Mouse (Mus musculus) A20 (cell line): Measurements from ENCODE around the gene Hmgcs1.
A peak's percentile ranks its signal among the peaks of the same experiment; 100 is the strongest.
"Not testable (repeated sequence)": the region's sequence is repeated elsewhere in the genome, so short reads cannot be mapped to it uniquely, and the experiment has no call there.

ENCODE experiments used
- DNase-seq: peaks from one replicate; pipeline ENCODE4 v3.0.0-alpha.2; 2011; ENCODE audit warnings: low read depth, low spot score

The Hmgcs1 gene

DNA sequence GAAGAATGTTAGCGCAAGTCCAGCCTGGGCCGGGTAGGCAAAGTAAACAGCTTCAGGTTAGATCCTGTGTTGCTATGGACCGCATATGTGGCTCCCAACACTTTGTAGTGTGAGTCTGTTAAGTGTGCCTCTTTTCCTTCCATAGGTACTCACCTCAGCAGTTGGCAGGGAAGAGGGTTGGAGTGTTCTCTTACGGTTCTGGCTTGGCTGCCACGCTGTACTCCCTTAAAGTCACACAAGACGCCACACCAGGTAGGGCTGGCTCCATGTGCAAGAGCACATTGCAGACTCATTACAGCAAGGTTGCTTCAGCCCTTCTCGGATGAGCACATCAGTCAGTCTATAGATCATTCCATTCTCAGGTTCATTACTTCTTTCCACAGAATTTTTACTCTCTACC is 14.1 kb downstream of the Hmgcs1 start:
- DNase-seq = no peak

DNA sequence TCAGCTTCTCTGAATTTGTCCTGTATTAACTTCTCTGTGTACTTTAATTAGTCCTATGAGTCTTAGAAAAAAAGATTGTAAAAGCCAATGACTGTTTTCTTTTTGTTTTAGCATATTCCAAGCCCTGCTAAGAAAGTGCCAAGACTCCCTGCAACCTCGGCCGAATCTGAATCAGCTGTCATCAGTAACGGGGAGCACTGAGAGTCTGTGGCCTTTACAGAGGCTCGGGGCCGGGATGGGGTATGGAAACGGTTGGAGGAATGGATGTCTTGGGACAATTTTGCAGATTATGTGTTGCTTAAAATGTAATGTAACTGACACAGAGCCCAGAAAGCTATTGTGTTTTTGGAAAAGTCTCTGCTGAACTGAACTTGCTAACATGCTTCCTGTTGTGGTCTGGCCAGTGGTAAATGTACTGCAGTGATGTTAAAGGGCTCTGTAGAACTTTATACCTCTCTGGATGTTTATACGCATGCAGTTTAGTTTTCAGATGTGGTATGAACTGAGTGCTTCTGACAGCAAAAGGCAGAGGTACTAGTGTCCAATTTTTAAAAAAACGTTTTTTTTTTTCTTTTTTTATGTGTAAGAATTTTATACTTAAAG is 16.2 kb downstream of the Hmgcs1 start:
- not testable (repeated sequence) for DNase-seq

DNA sequence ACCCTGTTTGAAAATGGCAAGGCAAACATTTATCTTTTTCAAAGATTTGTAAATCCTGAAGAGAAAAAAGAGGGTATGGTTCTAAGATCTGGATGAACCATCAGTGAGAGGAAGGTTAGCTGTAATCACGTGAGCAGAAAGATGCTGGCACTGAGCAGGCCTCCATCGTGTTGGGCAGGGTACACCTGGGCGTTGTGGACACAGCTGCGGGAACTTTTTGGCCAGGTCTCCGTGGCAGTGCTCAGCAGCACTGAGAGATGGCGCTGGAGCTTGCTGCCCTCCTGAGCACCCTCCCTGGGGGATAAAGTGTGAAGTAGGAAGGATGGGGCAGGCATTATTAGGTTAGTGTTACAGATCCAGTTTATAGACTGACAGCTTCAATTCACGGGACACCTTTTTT is 16.8 kb downstream of the Hmgcs1 start:
- no peak for DNase-seq

DNA sequence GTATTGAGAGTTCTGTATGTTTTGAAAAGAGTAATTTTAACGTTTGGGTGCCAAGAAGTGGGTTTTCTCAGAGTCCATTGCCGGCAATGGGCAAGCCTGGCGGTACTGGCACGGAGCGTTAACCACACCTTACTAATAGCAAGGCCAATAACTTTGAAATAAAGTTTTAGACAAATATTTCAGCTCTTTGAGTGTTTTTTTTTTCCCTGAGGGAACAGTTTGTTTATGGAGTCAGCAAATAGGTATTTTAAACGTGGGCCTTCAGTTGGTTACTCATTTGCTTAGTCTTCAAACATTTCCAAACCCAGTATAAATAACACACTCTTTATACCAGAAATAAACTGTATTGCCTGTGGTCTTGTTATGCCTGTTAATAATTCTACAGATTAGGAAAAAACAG is 17.7 kb downstream of the Hmgcs1 start:
- no peak for DNase-seq

DNA sequence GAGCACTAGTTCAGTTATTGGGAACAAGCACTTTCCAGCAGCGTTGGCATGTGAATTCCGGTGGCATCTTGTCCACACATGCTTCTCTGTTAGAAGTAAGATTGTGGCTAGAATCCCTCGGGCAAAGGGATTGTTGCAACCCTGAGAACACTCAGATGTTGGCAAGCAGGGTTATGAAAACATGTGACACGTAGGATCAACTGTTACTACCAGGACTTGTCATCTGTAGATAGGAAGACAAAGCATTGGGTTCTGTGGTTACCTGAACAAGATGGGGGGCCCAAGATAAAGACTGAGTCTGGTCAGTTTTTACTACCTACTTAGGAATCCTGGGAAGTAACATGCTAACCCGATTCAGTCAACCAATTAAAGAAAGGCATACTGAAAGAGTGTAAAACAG is 18.8 kb downstream of the Hmgcs1 start:
- DNase-seq = no peak

DNA sequence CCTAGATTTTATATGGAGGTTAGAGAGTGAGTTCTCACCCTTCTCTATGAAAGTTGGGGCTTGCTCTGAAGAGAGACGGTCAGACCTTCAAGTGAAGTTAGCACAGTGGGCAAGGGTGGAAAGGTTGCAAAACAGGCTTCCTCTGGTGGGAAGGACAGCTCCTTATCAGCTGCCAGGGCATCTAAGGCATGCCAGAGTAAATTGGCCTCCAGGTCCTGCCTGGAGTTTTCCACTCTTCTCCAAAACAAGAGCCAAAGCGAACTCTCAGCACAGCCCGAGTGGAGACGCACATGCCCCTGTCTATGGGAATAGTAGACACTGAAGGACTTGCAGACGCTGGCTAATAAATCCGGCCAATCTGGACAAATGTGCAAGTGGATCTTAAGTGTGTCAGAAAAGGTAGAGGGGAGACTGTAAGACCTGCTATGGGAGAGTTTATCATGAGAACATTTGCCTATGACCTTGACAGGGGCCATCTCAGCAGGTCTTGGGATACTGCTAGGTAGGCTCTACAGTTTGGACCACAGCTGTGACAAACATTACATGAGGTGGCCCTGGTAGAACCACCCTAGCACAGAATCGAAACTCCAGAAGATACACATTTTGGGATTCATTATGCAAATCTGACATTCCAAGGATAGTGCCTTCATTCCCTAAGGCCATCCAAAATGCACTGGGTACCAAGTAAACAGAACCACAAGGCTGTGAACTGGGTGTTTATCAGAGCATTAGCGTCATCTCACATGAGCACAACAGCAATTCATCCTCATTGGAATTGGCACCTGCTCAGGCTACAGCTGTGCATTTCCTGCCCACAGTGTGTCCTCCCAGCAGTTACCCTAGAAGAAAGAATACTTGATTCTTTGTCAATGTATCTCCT is 19.4 kb downstream of the Hmgcs1 start:
- no peak for DNase-seq

DNA sequence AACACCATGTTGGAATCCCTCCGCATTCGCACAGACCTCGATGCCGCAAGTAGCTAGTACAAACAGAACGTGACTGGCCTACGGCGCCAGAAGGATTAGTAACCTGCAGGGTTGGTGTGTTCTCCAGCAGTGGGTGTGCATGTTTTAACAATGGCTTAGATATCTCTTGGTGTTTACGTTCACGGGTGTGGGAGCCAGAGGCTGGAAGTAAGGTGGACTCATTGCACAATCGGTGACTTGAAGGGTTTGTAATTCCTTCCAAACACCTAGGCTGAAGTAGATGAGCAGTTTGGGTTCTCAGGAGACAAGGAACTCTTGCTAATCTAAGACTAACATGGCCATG is 20.1 kb downstream of the Hmgcs1 start:
- DNase-seq = no peak

DNA sequence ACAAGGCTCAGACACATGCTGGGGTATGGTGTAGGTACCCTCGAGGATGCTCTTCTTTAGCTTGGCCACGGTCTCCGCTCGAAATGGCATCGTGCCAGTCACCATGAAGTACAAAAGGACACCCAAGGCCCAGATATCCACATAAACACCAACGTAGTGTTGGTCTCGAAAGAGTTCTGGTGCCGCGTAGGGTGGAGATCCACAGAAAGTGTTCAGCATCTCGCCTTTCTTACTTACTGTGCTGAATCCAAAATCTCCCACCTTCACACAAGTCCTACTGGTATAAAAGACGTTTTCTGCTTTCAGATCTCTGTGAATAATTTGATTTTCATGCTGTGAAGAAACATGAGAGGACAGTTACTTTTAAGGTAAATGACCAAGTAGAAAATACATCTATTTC is 22.3 kb downstream of the Hmgcs1 start:
- no peak for DNase-seq

DNA sequence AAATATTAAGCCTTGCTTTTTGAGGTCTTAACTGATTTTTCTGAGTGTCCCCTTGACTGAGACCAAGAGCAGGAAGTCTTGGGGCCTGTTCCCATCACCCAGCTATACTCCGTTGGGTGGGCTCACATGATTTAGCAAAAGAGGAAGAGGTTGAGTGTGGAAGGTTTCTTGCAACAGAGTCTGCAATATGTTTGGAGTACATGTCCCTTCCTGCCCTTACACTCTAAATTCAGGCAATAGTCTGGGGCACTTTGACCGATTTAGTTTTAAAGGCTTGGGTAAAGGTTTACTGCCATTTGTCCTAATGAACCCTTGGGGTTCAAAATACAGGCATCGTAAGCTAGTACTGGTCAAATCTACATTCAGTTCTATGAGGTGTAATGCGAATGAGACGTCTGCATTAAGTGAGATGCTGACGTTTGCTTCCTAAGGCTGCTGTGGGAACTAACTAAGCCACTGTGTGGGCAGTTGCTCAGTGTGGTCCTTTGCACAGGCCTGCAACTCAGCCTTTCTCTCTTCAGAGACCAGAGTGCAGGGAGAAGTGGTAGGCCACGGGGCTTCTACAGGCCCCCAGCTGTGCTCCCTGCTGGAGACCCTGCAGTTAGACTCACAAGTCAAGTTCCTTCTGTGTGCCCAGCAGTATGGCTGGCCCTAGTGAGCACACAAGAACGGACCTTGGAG is 23.1 kb downstream of the Hmgcs1 start:
- no peak for DNase-seq

DNA sequence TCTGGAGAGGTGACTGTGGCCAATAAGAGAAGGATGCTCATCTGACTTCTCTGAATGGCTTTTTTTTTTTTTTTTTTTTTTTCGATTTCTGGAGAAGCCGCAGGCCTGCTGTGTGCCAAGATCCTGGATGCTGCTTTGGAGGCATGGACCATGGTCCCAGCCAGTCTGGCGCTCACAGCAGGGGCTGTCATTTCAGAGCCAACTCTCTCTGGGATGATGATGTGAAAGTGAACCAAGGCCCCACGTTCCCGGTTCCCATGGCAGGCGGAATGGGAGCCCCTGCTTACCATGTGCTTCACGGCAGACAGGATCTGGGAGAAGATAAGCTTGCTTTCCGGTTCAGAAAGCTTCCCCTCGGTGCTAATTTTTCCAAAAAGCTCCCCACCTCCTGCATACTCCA is 23.6 kb downstream of the Hmgcs1 start:
- DNase-seq = no peak

DNA sequence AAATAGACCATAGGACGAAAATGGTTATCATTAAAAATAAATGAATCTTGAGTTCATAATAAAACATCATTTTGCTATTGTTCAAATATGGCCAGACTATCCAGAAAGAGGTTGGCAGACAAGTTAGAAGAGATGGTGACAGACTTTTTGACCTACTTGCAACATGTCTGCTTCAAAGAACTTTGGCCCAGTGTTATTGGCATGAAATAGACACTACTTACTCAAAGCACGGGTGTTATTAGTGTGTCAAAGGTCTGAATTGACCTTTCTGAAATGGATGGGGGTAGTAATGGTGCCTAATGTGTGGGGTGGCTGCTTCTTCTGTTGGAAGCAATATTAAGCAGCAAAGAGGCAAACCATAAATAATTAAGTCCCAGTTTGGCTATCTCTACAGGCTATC is 25.9 kb downstream of the Hmgcs1 start:
- no peak for DNase-seq

DNA sequence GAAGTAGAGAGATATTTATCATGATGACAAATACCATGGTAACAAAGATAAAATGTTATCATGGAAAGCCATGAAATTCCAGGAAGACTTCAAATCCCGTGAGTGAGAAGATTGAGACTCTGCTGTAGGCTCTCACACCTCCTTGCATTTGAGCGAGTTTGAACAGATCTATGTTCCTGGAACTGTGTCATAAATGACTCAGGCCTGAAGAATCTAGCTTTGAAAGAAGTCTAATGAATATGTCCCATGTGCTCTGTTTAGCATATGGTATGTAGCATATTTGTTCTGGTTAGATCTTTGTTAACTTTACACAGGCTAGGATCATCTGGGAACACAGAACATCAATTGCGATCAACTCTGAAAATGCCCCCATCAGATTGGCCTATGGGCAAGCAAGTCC is 32.3 kb downstream of the Hmgcs1 start:
- no peak for DNase-seq

DNA sequence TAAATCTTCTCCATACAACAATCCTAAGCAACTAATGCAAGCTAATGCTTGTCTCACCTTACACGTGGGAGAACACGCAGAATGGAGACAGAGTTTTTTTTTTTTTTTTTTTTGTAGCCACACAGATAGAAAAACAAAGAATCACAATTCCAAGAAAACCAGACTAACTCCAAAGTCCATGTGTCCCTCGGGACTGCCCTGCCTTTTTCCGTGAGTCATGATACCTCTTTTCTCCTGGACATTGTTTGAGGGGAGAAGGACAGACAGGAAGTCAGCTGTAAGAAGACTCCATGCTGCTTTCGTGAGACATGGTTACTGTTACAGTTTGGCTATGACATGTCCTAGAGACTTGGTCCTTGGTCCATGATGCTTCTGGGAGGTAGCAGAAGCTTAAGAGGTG is 33.2 kb downstream of the Hmgcs1 start:
- DNase-seq = no peak

DNA sequence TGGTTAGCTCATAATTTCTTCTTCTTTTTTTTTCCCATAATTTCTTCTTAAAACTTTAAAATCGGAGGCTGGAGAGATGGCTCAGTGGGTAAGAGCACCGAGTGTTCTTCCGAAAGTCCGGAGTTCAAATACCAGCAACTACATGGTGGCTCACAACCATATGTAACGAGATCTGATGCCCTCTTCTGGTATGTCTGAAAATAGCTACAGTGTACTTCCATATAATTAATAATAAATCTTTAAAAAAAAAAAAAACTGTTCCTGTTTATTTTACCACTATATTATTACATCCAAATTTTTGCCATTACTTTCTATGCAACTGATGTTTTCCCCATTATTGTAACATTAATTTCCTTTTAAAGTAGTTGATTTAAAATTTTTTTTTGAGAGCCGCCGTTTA is 34.4 kb downstream of the Hmgcs1 start:
- DNase-seq = no peak

DNA sequence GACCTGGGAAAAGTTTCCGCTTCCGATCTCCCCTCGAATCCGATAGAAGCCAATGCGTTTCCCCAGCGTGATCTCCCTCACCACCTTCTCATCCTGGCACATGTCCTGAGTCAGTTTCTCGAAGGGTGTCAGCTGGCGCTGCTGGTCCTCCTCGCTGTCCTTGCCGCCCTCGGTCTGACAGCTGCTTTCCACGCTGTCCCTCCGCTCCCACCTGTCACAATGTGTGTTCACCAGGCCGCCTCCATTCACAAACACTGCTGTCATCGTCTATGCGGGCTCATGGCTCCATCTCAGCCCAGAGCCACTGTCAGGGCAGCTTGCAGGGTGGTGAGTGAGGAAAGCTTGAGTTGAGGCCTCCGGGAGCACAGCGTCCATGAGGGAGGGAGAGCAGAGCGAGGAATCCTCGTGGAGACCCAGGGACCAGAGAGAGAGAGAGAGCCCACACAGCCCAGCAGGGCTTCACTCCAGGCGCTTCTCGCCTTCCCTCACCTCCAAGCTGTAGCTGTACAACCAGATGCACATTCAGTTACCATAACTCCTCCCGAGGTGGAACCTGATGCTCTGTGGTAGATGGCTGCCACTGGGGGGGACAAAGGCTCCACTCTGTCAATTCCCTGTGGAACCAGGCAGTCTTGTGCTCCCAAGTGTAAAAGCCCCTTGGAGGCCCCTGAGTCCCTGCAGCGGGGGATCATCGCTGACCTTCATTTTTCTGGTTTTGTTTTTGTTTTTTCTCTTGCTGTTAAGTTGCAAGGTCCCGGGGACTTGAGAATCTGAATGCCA is 37.6 kb downstream of the Hmgcs1 start:
- no peak for DNase-seq

DNA sequence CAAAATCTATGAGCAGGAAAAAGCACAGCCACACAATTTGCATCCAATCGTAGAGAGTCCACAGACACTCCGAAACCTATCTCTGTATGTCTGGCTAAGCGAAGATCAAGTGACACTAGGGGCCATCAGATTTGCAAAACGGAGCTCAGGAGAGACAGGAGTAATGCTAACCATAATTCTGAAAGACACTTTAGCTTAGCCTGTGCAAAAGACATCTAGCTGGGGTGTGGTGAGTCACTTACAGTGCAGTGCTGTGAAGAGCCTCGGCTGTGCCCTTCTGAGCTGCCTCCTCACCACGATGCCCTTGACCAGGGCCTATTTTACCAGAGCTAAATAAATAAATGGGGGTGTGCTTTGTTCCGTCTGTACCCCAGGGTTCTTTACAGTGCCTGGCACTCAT is 39.2 kb downstream of the Hmgcs1 start:
- no peak for DNase-seq

DNA sequence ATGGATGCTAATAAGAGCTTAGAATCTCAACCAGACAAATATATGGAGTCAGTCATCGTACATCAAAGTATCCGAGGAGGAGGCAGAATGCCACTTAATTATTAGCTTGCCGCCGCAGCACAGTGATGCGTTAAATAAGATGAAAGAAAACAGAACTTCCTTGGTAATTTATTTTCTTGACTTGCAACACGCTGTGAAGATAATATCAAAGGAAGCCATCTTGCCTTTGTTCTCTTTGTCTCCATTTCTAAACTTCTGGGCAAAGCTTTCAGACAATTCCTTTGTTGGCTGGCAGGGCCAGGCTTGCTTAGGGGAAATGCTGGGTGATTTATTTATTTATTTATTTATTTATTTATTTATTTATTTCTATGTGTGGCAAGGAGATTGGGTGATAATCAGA is 41.3 kb downstream of the Hmgcs1 start:
- no peak for DNase-seq

DNA sequence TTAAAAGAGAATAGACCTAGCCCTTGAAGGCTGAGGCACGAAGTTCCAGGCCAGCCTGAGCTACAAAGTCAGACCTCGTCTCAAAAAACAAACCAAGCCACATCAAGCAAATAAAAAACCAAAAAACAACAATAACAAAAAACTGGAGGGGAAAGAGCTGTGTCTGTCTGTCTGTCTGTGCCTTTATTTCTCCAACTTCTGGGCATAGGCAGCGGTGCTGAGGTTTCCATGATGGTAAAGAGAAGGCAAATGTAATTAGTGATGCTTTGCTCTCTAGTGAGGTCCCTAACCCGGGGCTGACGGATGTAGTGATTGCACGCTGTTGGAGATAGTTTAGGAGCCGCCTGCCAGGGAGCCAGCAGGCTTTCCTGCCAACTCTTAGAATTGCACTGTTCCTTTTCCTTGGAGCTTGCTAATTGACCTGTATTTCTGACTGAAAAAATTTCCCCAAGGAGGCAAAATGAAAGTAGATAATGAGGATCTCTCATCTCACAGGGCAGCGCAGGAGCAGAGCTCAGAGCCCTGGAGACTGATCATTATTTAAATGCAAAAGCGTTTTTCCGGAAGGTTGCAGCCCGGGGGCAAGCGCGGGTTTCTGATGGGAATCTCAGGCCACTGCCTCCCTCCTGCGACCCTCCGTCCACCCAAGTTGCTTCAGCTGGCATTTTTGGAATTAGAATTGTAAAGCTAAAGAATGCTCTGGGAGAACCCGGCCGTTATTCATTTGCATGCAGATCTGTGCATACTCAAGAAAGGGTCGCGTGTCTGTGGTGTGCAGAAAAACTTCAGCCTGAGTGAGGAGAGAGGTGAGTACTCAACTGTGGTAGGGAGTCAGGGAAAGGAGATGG is 51.4 kb downstream of the Hmgcs1 start:
- DNase-seq = no peak

DNA sequence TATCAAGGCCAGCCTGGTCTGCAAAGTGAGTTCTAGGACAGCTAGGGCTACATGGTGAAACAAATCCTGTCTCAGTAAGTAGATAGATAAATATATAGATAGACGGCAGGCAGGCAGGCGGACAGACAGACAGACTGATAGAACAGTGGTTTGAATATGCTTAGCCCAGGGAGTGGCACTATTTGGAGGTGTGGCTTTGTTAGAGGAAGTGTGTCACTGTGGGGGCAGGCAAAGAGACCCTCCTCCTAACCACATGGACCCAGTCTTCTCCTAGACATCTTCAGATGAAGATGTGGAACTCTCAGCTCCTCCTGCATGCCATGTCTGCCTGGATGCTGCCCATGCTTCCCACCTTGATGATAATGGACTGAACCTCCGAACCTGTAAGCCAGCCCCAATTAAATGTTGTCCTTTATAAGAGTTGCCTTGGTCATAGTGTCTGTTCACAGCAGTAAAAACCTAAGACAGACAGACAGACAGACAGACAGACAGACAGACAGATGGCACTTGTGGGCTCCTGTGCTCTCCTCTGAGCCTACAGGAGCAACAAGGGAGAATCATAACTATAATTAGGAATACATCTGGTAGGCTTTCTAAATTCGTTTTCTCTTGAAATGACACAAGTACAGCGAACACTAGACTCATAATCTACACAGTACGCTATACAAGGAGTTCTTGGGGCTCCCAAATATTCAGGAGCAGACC is 52.7 kb downstream of the Hmgcs1 start:
- no peak for DNase-seq

DNA sequence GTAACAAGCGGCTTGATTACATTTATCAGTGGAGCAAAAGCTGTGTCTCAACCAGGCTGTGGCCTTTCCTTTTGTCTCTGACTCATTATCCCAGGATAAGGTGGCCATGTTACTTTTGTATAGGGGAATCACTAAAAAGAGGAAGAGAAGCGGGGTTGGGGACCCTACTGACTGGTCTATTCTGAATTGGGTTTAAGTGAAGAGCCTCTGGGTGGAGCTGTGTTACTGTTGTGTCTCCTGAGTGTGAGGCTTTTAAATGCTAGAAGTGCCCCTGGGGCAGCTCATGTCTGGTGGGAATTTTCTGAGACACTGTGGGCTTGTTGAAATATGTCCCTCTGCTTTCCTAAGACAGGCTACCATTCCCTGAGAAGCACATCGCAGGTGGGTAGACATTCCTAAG is 53.3 kb downstream of the Hmgcs1 start:
- DNase-seq = peak; percentile 42

DNA sequence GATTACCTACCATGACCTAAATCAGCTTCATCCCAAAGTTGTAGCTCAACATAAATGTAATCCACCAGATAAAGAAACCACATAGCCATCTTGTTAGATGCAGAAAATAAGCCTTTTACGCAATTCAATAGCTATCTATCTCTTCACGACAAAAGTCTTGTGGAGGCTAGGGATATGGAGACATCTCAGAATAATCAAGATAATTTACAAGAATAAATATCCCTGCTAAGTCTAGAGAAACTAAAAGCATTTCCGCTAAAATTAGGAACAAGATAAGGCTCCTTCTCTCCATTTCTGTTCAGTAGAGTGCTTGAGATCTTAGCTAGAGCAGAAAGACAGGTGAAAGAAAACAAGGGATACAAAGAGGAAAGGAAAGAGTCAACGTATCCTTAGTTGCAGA is 56.8 kb downstream of the Hmgcs1 start:
- DNase-seq = no peak
